Mouse (Mus musculus) CH12.LX (cell line): ENCODE measurements at regions not wholly inside any gene's neighbourhood (a gene's known extent, or its start where the extent isn't known, plus 50 kb on each side); places are given as distances from the start of the nearest gene placed in this dataset.

Experiments used
- DNase-seq: peaks from one replicate; pipeline ENCODE4 v3.0.0-alpha.2; 2013; ENCODE audit errors: extremely low read depth
- H3K27ac ChIP-seq: 2 replicates; pipeline ENCODE4 v1.5.1; 2012; ENCODE audit warnings: low read depth, mild to moderate bottlenecking, control low read depth, moderate library complexity; ENCODE audit not compliant: insufficient read depth
- H3K27me3 ChIP-seq: replicated peaks from 2 replicates; pipeline ENCODE3; 2012; ENCODE audit warnings: inconsistent platforms
- H3K36me3 ChIP-seq, 2 experiments: replicated peaks in 1 of 2; 2 replicates each; pipeline versions ENCODE3 to v1.6.1; 2012; ENCODE audit warnings: inconsistent platforms in 1 of 2, low read length in 1 of 2, mild to moderate bottlenecking in 1 of 2, mixed read lengths in 1 of 2, moderate library complexity in 1 of 2; ENCODE audit not compliant: control insufficient read depth in 1 of 2, insufficient read depth in 1 of 2
- H3K4me1 ChIP-seq, 2 experiments: 2 replicates each; pipeline ENCODE4 v1.6.1; 2012; ENCODE audit warnings: inconsistent platforms in 1 of 2, moderate library complexity in 1 of 2; ENCODE audit not compliant: insufficient read depth in 2 of 2, control insufficient read depth in 1 of 2
- H3K4me2 ChIP-seq: 2 replicates; pipeline ENCODE4 v1.6.1; 2012; ENCODE audit warnings: low read depth, mild to moderate bottlenecking, control low read depth; ENCODE audit not compliant: poor library complexity, insufficient read depth, severe bottlenecking
- H3K4me3 ChIP-seq, 3 experiments: fragments of 150-350 bp in 1 of 3; sonication (generic) in 1 of 3; replicated peaks in 1 of 3; 2 replicates each; pipeline versions ENCODE3 to v1.5.1; 2011 to 2012; ENCODE audit warnings: low read depth in 2 of 3, low read length in 2 of 3, mild to moderate bottlenecking in 2 of 3, moderate library complexity in 2 of 3, control low read depth in 1 of 3, improper control_type of control experiment in 1 of 3, inconsistent platforms in 1 of 3, mixed read lengths in 1 of 3; ENCODE audit not compliant: poor library complexity in 1 of 3
- H3K79me2 ChIP-seq: replicated peaks from 2 replicates; pipeline ENCODE4 v1.6.1; 2012; ENCODE audit warnings: mild to moderate bottlenecking, moderate library complexity; ENCODE audit not compliant: control insufficient read depth, poor library complexity, insufficient read depth, severe bottlenecking; ENCODE audit errors: extremely low read depth
- H3K9ac ChIP-seq: 2 replicates; pipeline ENCODE4 v1.6.1; 2012; ENCODE audit warnings: low read depth, mild to moderate bottlenecking, control low read depth, moderate library complexity; ENCODE audit not compliant: insufficient read depth
- H3K9me3 ChIP-seq: replicated peaks from 2 replicates; pipeline ENCODE3; 2012; ENCODE audit warnings: low read length, inconsistent platforms, mixed read lengths
- BHLHE40 ChIP-seq: IDR thresholded peaks from 2 replicates; pipeline ENCODE4 v1.6.1; 2011; ENCODE audit warnings: mild to moderate bottlenecking, low read depth, low read length, improper control_type of control experiment
- CHD1 ChIP-seq: IDR thresholded peaks from 2 replicates; pipeline ENCODE4 v1.6.1; 2012; ENCODE audit warnings: low read depth, low read length, improper control_type of control experiment, inconsistent platforms
- CHD2 ChIP-seq: IDR thresholded peaks from 2 replicates; pipeline ENCODE4 v1.6.1; 2011; ENCODE audit warnings: low read length, improper control_type of control experiment
- GABPA ChIP-seq: IDR thresholded peaks from 2 replicates; pipeline ENCODE4 v1.6.1; 2012; ENCODE audit warnings: low read depth, low read length, improper control_type of control experiment, inconsistent platforms; ENCODE audit not compliant: insufficient replicate concordance
- HCFC1 ChIP-seq: IDR thresholded peaks from 2 replicates; pipeline ENCODE4 v1.6.1; 2012; ENCODE audit warnings: low read depth, mild to moderate bottlenecking, inconsistent platforms, low read length, improper control_type of control experiment
- MAFK ChIP-seq: IDR thresholded peaks from 2 replicates; pipeline ENCODE4 v1.6.1; 2011; ENCODE audit warnings: low read length, improper control_type of control experiment; ENCODE audit not compliant: insufficient replicate concordance
- MAZ ChIP-seq: IDR thresholded peaks from 2 replicates; pipeline ENCODE4 v1.6.1; 2012; ENCODE audit warnings: low read depth, mild to moderate bottlenecking, inconsistent platforms, low read length, improper control_type of control experiment, moderate library complexity
- MXI1 ChIP-seq: IDR thresholded peaks from 2 replicates; pipeline ENCODE4 v1.6.1; 2011; ENCODE audit warnings: mild to moderate bottlenecking, low read depth, low read length, improper control_type of control experiment
- MYC ChIP-seq: IDR thresholded peaks from 2 replicates; pipeline ENCODE4 v1.6.1; 2011; ENCODE audit warnings: low read depth, mild to moderate bottlenecking, improper control_type of control experiment, low read length
- NELFE ChIP-seq: IDR thresholded peaks from 2 replicates; pipeline ENCODE4 v1.6.1; 2011; ENCODE audit warnings: low read depth, low read length, improper control_type of control experiment
- NRF1 ChIP-seq: IDR thresholded peaks from 2 replicates; pipeline ENCODE4 v1.6.1; 2014; ENCODE audit warnings: low read depth, mild to moderate bottlenecking, inconsistent platforms, low read length, improper control_type of control experiment, moderate library complexity
- RAD21 ChIP-seq: IDR thresholded peaks from 2 replicates; pipeline ENCODE4 v1.6.1; 2011; ENCODE audit warnings: low read depth, mild to moderate bottlenecking, low read length, improper control_type of control experiment, moderate library complexity
- RCOR1 ChIP-seq: conservative IDR thresholded peaks from 2 replicates; pipeline ENCODE4 v1.6.1; 2012; ENCODE audit warnings: low read depth, mild to moderate bottlenecking, inconsistent platforms, low read length, improper control_type of control experiment
- TCF12 ChIP-seq: IDR thresholded peaks from 2 replicates; pipeline ENCODE4 v1.6.1; 2014; ENCODE audit warnings: low read depth, mild to moderate bottlenecking, inconsistent platforms, low read length, improper control_type of control experiment
- USF1 ChIP-seq: IDR thresholded peaks from 2 replicates; pipeline ENCODE4 v1.6.1; 2014; ENCODE audit warnings: low read depth, mild to moderate bottlenecking, inconsistent platforms, low read length, improper control_type of control experiment
- USF2 ChIP-seq: conservative IDR thresholded peaks from 2 replicates; pipeline ENCODE4 v1.6.1; 2011; ENCODE audit warnings: low read depth, low read length, improper control_type of control experiment
- ZMIZ1 ChIP-seq: IDR thresholded peaks from 2 replicates; pipeline ENCODE4 v1.6.1; 2012; ENCODE audit warnings: low read depth, mild to moderate bottlenecking, inconsistent platforms, low read length, improper control_type of control experiment
- dilution Hi-C: fragments of 300-500 bp; cut with MboI; formaldehyde crosslinking; loops from 2 replicates; pipeline ENCODE4 v1.14.3; 2020; ENCODE audit warnings: low sequenced_read_pairs; ENCODE audit not compliant: extremely low pct_unique_long_range_greater_than_20kb, extremely low pct_ligation_motif_present
- in situ Hi-C: fragments of 300-500 bp; cut with MboI; formaldehyde crosslinking; loops from 3 replicates; pipeline ENCODE4 v1.14.3; 2019; ENCODE audit warnings: low sequenced_read_pairs, low pct_ligation_motif_present, low pct_unique_long_range_greater_than_20kb, mixed read lengths

- in situ Hi-C loops, result no loop called here
- no peaks in the 10 kb centered on the region for H3K36me3 ChIP-seq
- dilution Hi-C loops, result no loop called here
- H3K9ac ChIP-seq, result no peak overlapping the region
- H3K27ac ChIP-seq, result no peak overlapping the region
- no peak for DNase-seq
- H3K4me3 ChIP-seq, result no peak overlapping the region
- no peaks in the 10 kb centered on the region; a peak in 1 of 4 replicates for H3K4me1 ChIP-seq
- H3K79me2 ChIP-seq, result no peaks in the 10 kb centered on the region
- H3K27me3 ChIP-seq, result peaks cover 28% of the 10 kb centered on the region
- no peak overlapping the region for H3K4me2 ChIP-seq
- TF ChIP-seq RAD21 (no peak), CHD2 (no peak), GABPA (no peak), BHLHE40 (no peak), NELFE (no peak)
- H3K9me3 ChIP-seq, result no peaks in the 10 kb centered on the region
Observed at GRCm38 (mm10) chr2:131674872-131675271, 112.8 kb upstream of the Adra1d start.

- no peak for DNase-seq
- no peaks in the 10 kb centered on the region for H3K9me3 ChIP-seq
- no peak for TF ChIP-seq NRF1
- TF ChIP-seq RCOR1, result no peak
- no peak for TF ChIP-seq ZMIZ1
- no peak for TF ChIP-seq USF1
- no peak for TF ChIP-seq USF2
- TF ChIP-seq MXI1, result no peak
- no peak for TF ChIP-seq CHD1
- no peak for TF ChIP-seq MAFK
- TF ChIP-seq MYC, result no peak
- no peak for TF ChIP-seq MAZ
- TF ChIP-seq TCF12, result no peak
- TF ChIP-seq CHD2, result no peak
- TF ChIP-seq HCFC1, result no peak
- in situ Hi-C loops, result no loop called here
- no peak overlapping the region for H3K4me2 ChIP-seq
- no peaks in the 10 kb centered on the region; a peak in 1 of 4 replicates for H3K4me1 ChIP-seq
- no peaks in the 10 kb centered on the region for H3K79me2 ChIP-seq
- dilution Hi-C loops, result no loop called here
- H3K9ac ChIP-seq, result no peak overlapping the region
- peaks cover 25% of the 10 kb centered on the region for H3K27me3 ChIP-seq
- no peak overlapping the region for H3K27ac ChIP-seq
- H3K36me3 ChIP-seq, result no peaks in the 10 kb centered on the region
- no peak overlapping the region for H3K4me3 ChIP-seq
Observed at GRCm38 (mm10) chr2:131673351-131673750, 111.3 kb upstream of the Adra1d start.
